Mouse (Mus musculus): ENCODE data around the gene Heatr5a.
A peak's percentile ranks its signal among the peaks of the same experiment; 100 is the strongest.

Gene Heatr5a

GRCm38 (mm10) chr12:51972269-51973065 lies 1.3 kb upstream of the Heatr5a start:
- DNase-seq (ENCODE audit: low read depth, low spot score), result no peak

GRCm38 (mm10) chr12:51970352-51971069 lies 610 bp downstream of the Heatr5a start:
- DNase-seq (ENCODE audit: low read depth, low spot score), result no peak

- no peak for DNase-seq (ENCODE audit: low read depth, low spot score)
Observed at GRCm38 (mm10) chr12:51969876-51970275, 1.2 kb downstream of the Heatr5a start.

GRCm38 (mm10) chr12:51969092-51969491 lies 2.0 kb downstream of the Heatr5a start:
- no peak for DNase-seq (ENCODE audit: low read depth, low spot score)

- no peak for DNase-seq (ENCODE audit: low read depth, low spot score)
Observed at GRCm38 (mm10) chr12:51967915-51968595, 3.1 kb downstream of the Heatr5a start.

GRCm38 (mm10) chr12:51957626-51958025 lies 13.5 kb downstream of the Heatr5a start:
- DNase-seq (ENCODE audit: low read depth, low spot score), result no peak

GRCm38 (mm10) chr12:51952309-51952708 lies 18.8 kb downstream of the Heatr5a start:
- peak; percentile 22 for DNase-seq (ENCODE audit: low read depth, low spot score)

- peak; percentile 8 for DNase-seq (ENCODE audit: low read depth, low spot score)
Observed at GRCm38 (mm10) chr12:51947498-51947945, 23.6 kb downstream of the Heatr5a start.

- DNase-seq (ENCODE audit: low read depth, low spot score), result no peak
Observed at GRCm38 (mm10) chr12:51945331-51945730, 25.8 kb downstream of the Heatr5a start.

- DNase-seq (ENCODE audit: low read depth, low spot score), result no peak
Observed at GRCm38 (mm10) chr12:51939848-51940247, 31.3 kb downstream of the Heatr5a start.

- DNase-seq (ENCODE audit: low read depth, low spot score), result no peak
Observed at GRCm38 (mm10) chr12:51937938-51938337, 33.2 kb downstream of the Heatr5a start.

GRCm38 (mm10) chr12:51929630-51930029 lies 41.5 kb downstream of the Heatr5a start:
- no peak for DNase-seq (ENCODE audit: low read depth, low spot score)

GRCm38 (mm10) chr12:51917191-51917590 lies 53.9 kb downstream of the Heatr5a start:
- DNase-seq (ENCODE audit: low read depth, low spot score), result no peak

GRCm38 (mm10) chr12:51914903-51915670 lies 56.0 kb downstream of the Heatr5a start:
- no peak for DNase-seq (ENCODE audit: low read depth, low spot score)

- DNase-seq (ENCODE audit: low read depth, low spot score), result no peak
Observed at GRCm38 (mm10) chr12:51909202-51909601, 61.9 kb downstream of the Heatr5a start.

- DNase-seq (ENCODE audit: low read depth, low spot score), result no peak
Observed at GRCm38 (mm10) chr12:51907543-51907942, 63.6 kb downstream of the Heatr5a start.

GRCm38 (mm10) chr12:51900551-51900950 lies 70.6 kb downstream of the Heatr5a start:
- peak; percentile 74 for DNase-seq (ENCODE audit: low read depth, low spot score)

- no peak for DNase-seq (ENCODE audit: low read depth, low spot score)
Observed at GRCm38 (mm10) chr12:51896901-51897300, 74.2 kb downstream of the Heatr5a start.

- DNase-seq (ENCODE audit: low read depth, low spot score), result no peak
Observed at GRCm38 (mm10) chr12:51888609-51889008, 82.5 kb downstream of the Heatr5a start.

GRCm38 (mm10) chr12:51887301-51888290 lies 83.5 kb downstream of the Heatr5a start:
- no peak for DNase-seq (ENCODE audit: low read depth, low spot score)

Measured in telencephalon, adult 2 months (tissue).